Mouse (Mus musculus): ENCODE measurements around the gene Ascc1. TPM values are rescaled to one million over a fixed set of nuclear protein-coding genes. Genes with fewer than 3 reads are reported as not detected.
A peak's percentile ranks its signal among the peaks of the same experiment; 100 is the strongest.
"Not testable (repeated sequence)": the region's sequence is repeated elsewhere in the genome, so short reads cannot be mapped to it uniquely, and the experiment has no call there.

Gene Ascc1
- total and polyA plus RNA-seq, 3 experiments = 17.0 to 37.9 TPM; not detected in 1

- peak overlapping the region; percentile 45; the same call in 1 of the 2 replicates for H3K27ac ChIP-seq (ENCODE audit: control insufficient read depth, low read depth, low read length)
These were observed 3.5 kb upstream of the Ascc1 start for GRCm38 (mm10) chr10:59999057-59999456.

GRCm38 (mm10) chr10:60001663-60002062 is 942 bp upstream of the Ascc1 start:
- peaks cover 0 to 32% of the 10 kb centered on the region in 2 experiments; a peak in 2 of 4 replicates for H3K36me3 ChIP-seq (ENCODE audit: control insufficient read depth in 1 of 2, insufficient read depth in 2 of 2, low read length in 2 of 2)
- H3K79me2 ChIP-seq (ENCODE audit: control insufficient read depth, insufficient read depth, low read length, poor library complexity) = peaks cover 17% of the 10 kb centered on the region
- peak overlapping the region; percentile 76 to 90 for H3K4me3 ChIP-seq (ENCODE audit: control insufficient read depth in 1 of 2, insufficient read depth in 1 of 2, low read depth in 2 of 2, low read length in 2 of 2)
- H3K4me1 ChIP-seq (ENCODE audit: control insufficient read depth in 1 of 2, insufficient read depth in 2 of 2, low read length in 2 of 2) = peaks cover 7 to 17% of the 10 kb centered on the region in 2 experiments
- peak overlapping the region; percentile 91 for H3K9ac ChIP-seq (ENCODE audit: control insufficient read depth, low read depth, low read length, poor library complexity, severe bottlenecking)
- not testable (repeated sequence) for H3K9me3 ChIP-seq (replicated peaks; ENCODE audit: insufficient read depth, low read length); DNase-seq (ENCODE audit: low read depth, low spot score); H3K27me3 ChIP-seq (ENCODE audit: control insufficient read depth in 1 of 2, insufficient read depth in 2 of 2, low read length in 2 of 2)
- H3K27ac ChIP-seq (ENCODE audit: control insufficient read depth, low read depth, low read length) = peak overlapping the region; percentile 95

More at GRCm38 (mm10) chr10:59999057-59999456, 3.5 kb upstream of the Ascc1 start:
- H3K9me3 ChIP-seq (replicated peaks; ENCODE audit: insufficient read depth, low read length) = no peaks in the 10 kb centered on the region
- H3K27me3 ChIP-seq (ENCODE audit: control insufficient read depth in 1 of 2, insufficient read depth in 2 of 2, low read length in 2 of 2) = no peaks in the 10 kb centered on the region
- peaks cover 5 to 27% of the 10 kb centered on the region in 2 experiments; a peak in 3 of 4 replicates for H3K36me3 ChIP-seq (ENCODE audit: control insufficient read depth in 1 of 2, insufficient read depth in 2 of 2, low read length in 2 of 2)
- DNase-seq (ENCODE audit: low read depth, low spot score) = peak; percentile 31
- H3K4me1 ChIP-seq (ENCODE audit: control insufficient read depth in 1 of 2, insufficient read depth in 2 of 2, low read length in 2 of 2) = peaks cover 7 to 13% of the 10 kb centered on the region in 2 experiments
- no peak overlapping the region for H3K9ac ChIP-seq (ENCODE audit: control insufficient read depth, low read depth, low read length, poor library complexity, severe bottlenecking)
- no peak overlapping the region for H3K4me3 ChIP-seq (ENCODE audit: control insufficient read depth in 1 of 2, insufficient read depth in 1 of 2, low read depth in 2 of 2, low read length in 2 of 2)
- H3K79me2 ChIP-seq (ENCODE audit: control insufficient read depth, insufficient read depth, low read length, poor library complexity) = peaks cover 17% of the 10 kb centered on the region
- TF ChIP-seq TBP (IDR thresholded peaks at IDR 0.05; ENCODE audit: low read depth, low read length) = no peak
- no peak for TF ChIP-seq POLR2AphosphoS5 (IDR thresholded peaks at IDR 0.05; ENCODE audit: borderline replicate concordance, low read depth, low read length)
- peak; percentile 84 for TF ChIP-seq ZNF384 (IDR thresholded peaks at IDR 0.05; ENCODE audit: low read depth, low read length)
- peak; percentile 63 to 81 for TF ChIP-seq EP300 (IDR thresholded peaks at IDR 0.05; ENCODE audit: low read depth in 1 of 2, low read length in 2 of 2)
- 0 out of 2 replicates have a peak, but pooled peaks have one; percentile 28 for TF ChIP-seq MYB (IDR thresholded peaks at IDR 0.05; ENCODE audit: low read depth, low read length)
- peak; percentile 89 for TF ChIP-seq TCF12 (IDR thresholded peaks at IDR 0.05; ENCODE audit: low read depth, low read length)
- no peak for TF ChIP-seq MAZ (IDR thresholded peaks at IDR 0.05; ENCODE audit: low read depth, low read length)
- TF ChIP-seq MAX (IDR thresholded peaks at IDR 0.05; ENCODE audit: low read length) = 0 out of 2 replicates have a peak, but pooled peaks have one; percentile 36
- no peak for TF ChIP-seq ELF1 (IDR thresholded peaks at IDR 0.05; ENCODE audit: low read depth, low read length)
- no peak for TF ChIP-seq USF2 (IDR thresholded peaks at IDR 0.05; ENCODE audit: borderline replicate concordance in 1 of 2, insufficient read depth in 1 of 2, low read depth in 1 of 2, low read length in 2 of 2)
- peak; percentile 61 for TF ChIP-seq GATA1 (IDR thresholded peaks at IDR 0.05; ENCODE audit: low read depth, low read length)
- peak; percentile 41; the same call in 1 of the 2 replicates for TF ChIP-seq SIN3A (IDR thresholded peaks at IDR 0.05; ENCODE audit: low read length)
- no peak for TF ChIP-seq GABPA (IDR thresholded peaks at IDR 0.05; ENCODE audit: low read depth, low read length)
- no peak for TF ChIP-seq CTCF (IDR thresholded peaks at IDR 0.05 in 2 of 3, conservative IDR thresholded peaks at IDR 0.05 in 1 of 3; ENCODE audit: control insufficient read depth in 1 of 3, insufficient read depth in 1 of 3, low read depth in 2 of 3, low read length in 3 of 3, poor library complexity in 1 of 3, severe bottlenecking in 1 of 3)
- peak; percentile 53 for TF ChIP-seq TAL1 (IDR thresholded peaks at IDR 0.05; ENCODE audit: low read length)
- peak; percentile 27; the same call in 1 of the 2 replicates for TF ChIP-seq MXI1 (IDR thresholded peaks at IDR 0.05; ENCODE audit: low read depth, low read length)
- TF ChIP-seq RCOR1 (IDR thresholded peaks at IDR 0.05; ENCODE audit: low read depth, low read length) = peak; percentile 71
- 0 out of 2 replicates have a peak, but pooled peaks have one; percentile 28 for TF ChIP-seq ETS1 (IDR thresholded peaks at IDR 0.05; ENCODE audit: low read depth, low read length)
